Mouse (Mus musculus) kidney, adult 2 months (tissue): ENCODE results near the gene Kng2. TPM values are rescaled to one million over a fixed set of nuclear protein-coding genes. Genes with fewer than 3 reads are reported as not detected.
"Not testable (repeated sequence)": the region's sequence is repeated elsewhere in the genome, so short reads cannot be mapped to it uniquely, and the experiment has no call there.

Source experiments
- DNase-seq: peaks from one replicate; pipeline ENCODE4 v3.0.0; 2021
- H3K27ac ChIP-seq: fragments of 200-500 bp; 2 replicates; pipeline ENCODE4 v1.5.1; 2012; ENCODE audit warnings: low read depth, low read length, control low read depth, inconsistent platforms; ENCODE audit not compliant: insufficient read depth
- H3K27me3 ChIP-seq: fragments of 200-500 bp; replicated peaks from 2 replicates; pipeline ENCODE4 v1.6.1; 2012; ENCODE audit warnings: mild to moderate bottlenecking, moderate library complexity, low read length, inconsistent platforms; ENCODE audit not compliant: control insufficient read depth, insufficient read depth
- H3K36me3 ChIP-seq: fragments of 200-500 bp; 2 replicates; pipeline ENCODE4 v1.6.1; 2012; ENCODE audit warnings: mild to moderate bottlenecking, moderate library complexity, low read length, inconsistent platforms; ENCODE audit not compliant: control insufficient read depth, insufficient read depth
- H3K4me1 ChIP-seq: fragments of 200-500 bp; 2 replicates; pipeline ENCODE4 v1.6.1; 2011; ENCODE audit warnings: low read length; ENCODE audit not compliant: control insufficient read depth, insufficient read depth
- H3K4me3 ChIP-seq: fragments of 200-500 bp; 2 replicates; pipeline ENCODE4 v1.5.1; 2011; ENCODE audit warnings: mild to moderate bottlenecking, low read depth, low read length, control low read depth; ENCODE audit not compliant: insufficient read depth
- CTCF ChIP-seq: fragments of 200-500 bp; conservative IDR thresholded peaks from 2 replicates; pipeline ENCODE4 v1.5.1; 2011; ENCODE audit warnings: low read depth, mild to moderate bottlenecking, control low read depth, low read length, moderate library complexity, mixed read lengths; ENCODE audit not compliant: insufficient read depth, insufficient read length
- POLR2A ChIP-seq: fragments of 200-500 bp; IDR thresholded peaks from one replicate; pipeline ENCODE4 v1.6.1; 2011; ENCODE audit warnings: low read depth, low read length, control low read depth
- WGBS: fragments of 180-500 bp; shearing (Covaris S2); methylation state at CpG from one replicate; pipeline ENCODE4 v1.1.7; 2018; 5-methylcytosine and 5-hydroxymethylcytosine counted together
- polyA plus RNA-seq: library from polyadenylated mRNA; depleted of rRNA; stranded (reverse); fragments of >200 nt; gene quantifications from 2 replicates; pipeline ENCODE4 v1.2.3, GENCODE M21; 2012; rRNA removed

Gene Kng2
- 173 and 180 TPM in 2 replicates for polyA plus RNA-seq

DNA sequence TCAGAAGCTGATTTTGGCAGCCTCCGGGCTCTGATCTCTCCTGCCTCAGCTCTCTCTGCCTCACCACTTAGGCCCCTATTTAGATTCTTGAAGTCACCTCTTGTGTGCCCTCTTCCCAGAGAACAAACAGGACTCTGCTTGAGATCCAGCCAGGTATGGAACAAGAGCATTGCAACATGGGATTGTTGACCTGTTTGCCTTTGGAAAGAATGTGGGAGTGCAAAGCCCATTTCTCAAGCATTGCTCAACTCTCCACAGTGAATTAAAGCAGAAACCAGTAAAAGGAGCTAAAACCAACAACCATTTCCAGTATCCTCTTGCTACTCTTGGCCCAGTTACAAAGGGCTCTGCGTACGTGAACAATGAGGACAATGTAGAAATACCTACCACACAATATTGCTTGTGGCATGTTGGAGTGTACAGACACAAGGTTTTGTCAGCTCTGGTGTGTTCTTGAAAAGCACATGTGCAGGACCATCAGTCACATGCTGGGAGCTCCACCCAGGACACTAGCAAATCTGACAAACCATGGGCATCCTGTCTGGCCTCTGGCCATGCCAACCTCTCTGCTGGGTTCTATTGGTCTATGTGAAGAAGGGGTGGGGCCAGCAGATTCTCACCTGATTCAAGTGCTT is at the start of gene Kng2:
TSS of gene Kng2 (minus strand) at position 517 of the 635 bp plus-strand sequence.
- Histone ChIP-seq H3K27ac (peak within 1 kb of the TSS; percentile 81), H3K4me3 (peak within 1 kb of the TSS; percentile 59), H3K4me1 (peaks cover 18% of the 10 kb centered on the region)
- 48% methylated on average over 3 of the region's 3 CpGs for WGBS
- DNase-seq: peak; percentile 65
- not testable (repeated sequence) for H3K36me3 ChIP-seq, H3K27me3 ChIP-seq

DNA sequence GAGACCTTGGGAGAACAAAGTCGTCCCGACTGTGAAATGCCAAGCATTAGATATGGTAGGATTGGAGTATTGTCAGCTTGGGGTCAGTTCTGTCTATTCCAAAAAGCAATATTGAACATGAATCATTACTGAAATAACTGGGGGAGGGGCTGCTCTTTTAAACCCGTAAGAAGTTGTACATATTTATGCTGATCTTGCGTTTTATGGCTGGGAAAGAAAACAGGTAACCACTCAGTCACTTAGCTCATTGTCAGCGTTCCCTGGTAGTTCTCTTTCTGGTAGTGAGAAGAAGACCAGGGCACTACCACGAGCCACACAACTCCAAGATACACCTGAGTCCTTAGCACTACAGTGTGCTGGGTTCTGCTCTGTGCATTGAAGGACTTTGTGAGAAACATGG is 48.2 kb upstream of the Kng2 start:
- DNase-seq, H3K36me3 ChIP-seq, H3K4me1 ChIP-seq, H3K27ac ChIP-seq, H3K4me3 ChIP-seq, H3K27me3 ChIP-seq: not testable (repeated sequence)
- 81% methylated on average over 6 of the region's 6 CpGs for WGBS

- not testable (repeated sequence) for H3K4me1 ChIP-seq, H3K27ac ChIP-seq, H3K27me3 ChIP-seq, H3K4me3 ChIP-seq, H3K36me3 ChIP-seq
- WGBS: 35% methylated on average over 5 of the region's 5 CpGs
- peak; percentile 41 for DNase-seq
Observed at GRCm38 (mm10) chr16:23060781-23061325, 31.6 kb upstream of the Kng2 start.

- not testable (repeated sequence) for H3K36me3 ChIP-seq, H3K4me3 ChIP-seq, H3K27me3 ChIP-seq, DNase-seq, H3K27ac ChIP-seq, H3K4me1 ChIP-seq
- 50% methylated on average over 4 of the region's 4 CpGs for WGBS
Observed at GRCm38 (mm10) chr16:23059630-23060029, 30.3 kb upstream of the Kng2 start.

GRCm38 (mm10) chr16:23057668-23058447 is 28.6 kb upstream of the Kng2 start, which contains the start of gene Kng1:
Kng1 (plus strand) TSS chr16:23057865.
- H3K4me3 ChIP-seq, H3K27me3 ChIP-seq, H3K4me1 ChIP-seq, H3K36me3 ChIP-seq, H3K27ac ChIP-seq: not testable (repeated sequence)
- 82% methylated on average over 1 of the region's 1 CpGs for WGBS
- DNase-seq: peak; percentile 16

DNA sequence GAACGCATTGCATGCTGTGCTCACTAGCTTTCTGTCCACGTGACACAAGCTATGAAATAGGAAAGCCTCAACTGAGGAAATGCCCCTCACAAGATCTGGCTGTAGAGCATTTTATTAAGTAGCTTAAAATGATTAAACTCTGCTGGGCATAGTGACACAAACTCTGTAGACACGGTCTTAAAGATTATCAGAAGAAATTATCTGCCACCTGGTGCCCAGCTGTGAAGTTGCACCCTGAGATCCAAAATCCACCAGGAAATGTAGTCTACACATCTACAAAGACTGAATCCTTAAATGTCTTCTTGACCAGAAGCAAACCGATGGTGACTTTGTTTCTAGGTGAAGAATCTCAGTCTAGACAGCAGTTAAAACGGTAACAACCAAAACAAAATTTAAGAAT is 17.0 kb upstream of the Kng2 start:
- TF ChIP-seq CTCF: peak; percentile 39
- no peak for TF ChIP-seq POLR2A
- no peaks in the 10 kb centered on the region for H3K36me3 ChIP-seq
- WGBS: 42% methylated on average over 5 of the region's 5 CpGs
- H3K4me1 ChIP-seq: no peaks in the 10 kb centered on the region; the same call in 1 of the 2 replicates
- no peaks in the 10 kb centered on the region for H3K27me3 ChIP-seq
- peak overlapping the region; percentile 2; the same call in 1 of the 2 replicates for H3K27ac ChIP-seq
- H3K4me3 ChIP-seq: no peak overlapping the region
- DNase-seq: peak; percentile 71

GRCm38 (mm10) chr16:23040876-23041275 is 11.6 kb upstream of the Kng2 start:
- WGBS: 29% methylated on average over 4 of the region's 4 CpGs

More at GRCm38 (mm10) chr16:23040876-23041275, 11.6 kb upstream of the Kng2 start:
- Histone ChIP-seq H3K27me3 (no peaks in the 10 kb centered on the region), H3K27ac (no peak overlapping the region), H3K4me3 (no peak overlapping the region), H3K4me1 (peaks cover 33% of the 10 kb centered on the region), H3K36me3 (no peaks in the 10 kb centered on the region)
- peak; percentile 20 for DNase-seq
- TF ChIP-seq CTCF (no peak), POLR2A (no peak)
